Mouse (Mus musculus): ENCODE measurements around the gene Rpsa.

DNA sequence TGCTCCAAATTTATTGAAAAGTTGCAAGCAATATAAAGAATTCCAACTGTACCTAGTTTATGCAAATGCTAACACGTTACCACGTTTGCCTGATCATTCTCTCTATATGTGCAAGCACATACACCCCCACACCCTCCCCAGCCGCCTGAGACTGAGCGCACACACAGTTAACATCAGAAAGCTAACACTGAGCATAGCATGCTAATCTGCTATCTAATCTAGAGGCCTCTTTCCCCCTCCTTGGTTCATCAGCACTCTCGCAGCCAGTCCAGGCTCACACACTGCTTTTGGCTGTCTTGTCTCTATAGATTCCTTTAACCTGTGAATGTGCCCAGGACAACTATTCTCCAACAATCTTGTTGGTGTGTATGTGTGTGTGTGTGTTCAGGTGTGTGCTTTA, 23.7 kb downstream of the Rpsa start:
- TF ChIP-seq CTCF (IDR thresholded peaks at IDR 0.05; ENCODE audit: insufficient read depth, low read length) (no peak), POLR2A (IDR thresholded peaks at IDR 0.05; ENCODE audit: borderline replicate concordance, extremely low read depth, low read depth, low read length) (no peak)

Measured in lung, adult 2 months (tissue).